Mouse (Mus musculus) limb, embryonic 15.5 days (tissue): ENCODE data around the gene Rex2. TPM values are rescaled to one million over a fixed set of nuclear protein-coding genes. Genes with fewer than 3 reads are reported as not detected.

ENCODE experiments used
- polyA plus RNA-seq: library from polyadenylated mRNA; unstranded; fragments of >200 nt; fragmentation: Nextera tagmentation; extraction: Ambion mirVana; gene quantifications from 2 replicates; pipeline ENCODE4 v1.2.1, GENCODE M21; 2015

Gene Rex2
- polyA plus RNA-seq, 1 experiment from 2014 or later, result not detected

Other genes with a start within 250 kb of the Rex2 start
- not detected in 2 replicates for gene Gm21411, start 112.3 kb upstream of the Rex2 start, polyA plus RNA-seq
- not detected in 2 replicates for gene Zfp989, start 49.9 kb upstream of the Rex2 start, polyA plus RNA-seq
- 5.6 and 6.5 TPM in 2 replicates for gene Zfp991, start 110.2 kb downstream of the Rex2 start, polyA plus RNA-seq